Mouse (Mus musculus) G1E (cell line): ENCODE measurements around the gene Syn3. TPM values are rescaled to one million over a fixed set of nuclear protein-coding genes. Genes with fewer than 3 reads are reported as not detected.
A peak's percentile ranks its signal among the peaks of the same experiment; 100 is the strongest.

Experiments
- ATAC-seq: 2 replicates; pipeline ENCODE4 v1.8.0; 2016; ENCODE audit warnings: mild to moderate bottlenecking; ENCODE audit not compliant: insufficient number of reproducible peaks, poor library complexity, low FRiP score, severe bottlenecking; ENCODE audit errors: extremely low read depth
- DNase-seq: peaks from one replicate; pipeline ENCODE4 v3.0.0; 2012; ENCODE audit warnings: low spot score
- H3K27me3 ChIP-seq: 2 replicates; pipeline ENCODE4 v1.6.1; 2012; ENCODE audit warnings: mild to moderate bottlenecking, low read length, inconsistent platforms; ENCODE audit not compliant: insufficient read depth
- H3K36me3 ChIP-seq: replicated peaks from 2 replicates; pipeline ENCODE3; 2012; ENCODE audit warnings: mild to moderate bottlenecking, inconsistent platforms
- H3K4me1 ChIP-seq: 2 replicates; pipeline ENCODE4 v1.6.1; 2012; ENCODE audit warnings: low read depth, low read length, inconsistent platforms, mixed read lengths; ENCODE audit not compliant: insufficient read depth
- H3K4me3 ChIP-seq: 2 replicates; pipeline ENCODE4 v1.5.1; 2012; ENCODE audit warnings: low read depth, mild to moderate bottlenecking, inconsistent platforms, low read length, moderate library complexity, mixed read lengths
- H3K9me3 ChIP-seq: replicated peaks from 2 replicates; pipeline ENCODE4 v1.6.1; 2012; ENCODE audit warnings: inconsistent platforms
- CTCF ChIP-seq: IDR thresholded peaks from 2 replicates; pipeline ENCODE4 v1.5.1; 2012; ENCODE audit warnings: low read depth, low read length, inconsistent platforms, mixed read lengths
- GATA1 ChIP-seq: IDR thresholded peaks from 2 replicates; pipeline ENCODE4 v1.6.1; 2012; ENCODE audit warnings: borderline replicate concordance, low read length, inconsistent platforms, mixed read lengths
- GATA2 ChIP-seq: IDR thresholded peaks from 2 replicates; pipeline ENCODE4 v1.6.1; 2012; ENCODE audit warnings: low read depth, low read length, inconsistent platforms, borderline replicate concordance
- POLR2AphosphoS5 ChIP-seq: IDR thresholded peaks from 2 replicates; pipeline ENCODE4 v1.6.1; 2012; ENCODE audit warnings: low read depth, low read length, inconsistent platforms; ENCODE audit not compliant: insufficient replicate concordance
- TAL1 ChIP-seq: conservative IDR thresholded peaks from 2 replicates; pipeline ENCODE4 v1.6.1; 2012; ENCODE audit warnings: low read depth, low read length, inconsistent platforms, mixed read lengths
- polyA plus RNA-seq: library from polyadenylated mRNA; stranded (reverse); fragments of >175 nt; gene quantifications from 2 replicates; pipeline ENCODE4 v1.2.3, GENCODE M21; 2012
- total RNA-seq, 2 experiments: library from RNA; stranded (forward) in 1 of 2; stranded (reverse) in 1 of 2; fragments of 200-1000 nt in 1 of 2; fragments of >200 nt in 1 of 2; fragmentation: Nextera tagmentation in 1 of 2; gene quantifications; 2 replicates each; pipeline ENCODE4 v1.2.3; 2014 to 2017

The Syn3 gene
- total and polyA plus RNA-seq, 3 experiments: 0.44 TPM; not detected in 2

DNA sequence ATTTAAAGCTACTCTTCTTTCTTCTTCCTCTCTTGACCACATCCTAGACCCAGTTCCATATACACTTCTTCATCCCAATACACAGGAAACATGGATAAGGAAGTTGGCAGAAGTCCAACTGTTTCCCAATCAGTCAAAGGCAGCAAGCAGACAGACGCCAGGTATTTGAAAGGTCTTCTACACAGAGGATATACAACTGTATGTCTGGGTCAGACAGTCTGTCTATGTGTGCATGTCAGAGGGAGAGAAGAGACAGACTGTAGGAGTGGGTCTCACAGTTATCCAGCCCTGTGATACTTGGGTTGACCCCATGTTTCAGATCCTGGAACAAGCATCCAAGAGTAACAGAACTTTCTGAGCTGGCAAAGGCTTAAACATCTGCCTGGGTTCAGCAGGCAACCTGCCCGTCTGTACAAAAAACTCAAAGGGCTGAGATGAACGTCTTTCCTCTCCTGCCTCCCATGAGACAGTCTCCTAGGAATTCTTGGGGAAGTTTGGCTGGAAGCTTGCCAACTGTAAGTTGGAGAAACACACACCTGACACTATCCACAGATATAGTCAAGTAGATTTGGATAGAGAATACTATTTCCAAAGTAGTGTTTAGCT is 152.4 kb downstream of the Syn3 start:
- ATAC-seq (no peak), DNase-seq (no peak)
- Histone ChIP-seq H3K4me1 (peaks cover 66% of the 10 kb centered on the region), H3K9me3 (peaks cover 4% of the 10 kb centered on the region; the same call in 1 of the 2 replicates), H3K27me3 (no peaks in the 10 kb centered on the region), H3K36me3 (peaks cover 42% of the 10 kb centered on the region), H3K4me3 (no peak overlapping the region)
- TF ChIP-seq GATA1 (no peak), GATA2 (no peak)

DNA sequence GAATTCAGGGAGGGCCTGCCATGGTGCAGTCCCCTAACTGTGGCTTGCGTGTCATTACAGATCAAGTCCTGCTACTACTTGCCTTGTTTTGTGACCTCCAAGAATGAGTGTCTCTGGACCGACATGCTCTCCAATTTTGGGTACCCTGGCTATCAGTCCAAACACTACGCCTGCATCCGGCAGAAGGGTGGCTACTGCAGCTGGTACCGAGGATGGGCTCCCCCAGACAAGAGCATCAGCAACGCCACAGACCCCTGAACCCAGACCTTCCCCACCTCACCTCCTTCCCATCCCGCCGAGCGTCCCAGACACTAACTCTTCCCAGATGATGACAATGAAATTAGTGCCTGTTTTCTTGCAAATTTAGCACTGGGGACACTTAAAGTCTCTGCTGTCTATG is 153.1 kb downstream of the Syn3 start:
- no peak overlapping the region for H3K4me3 ChIP-seq
- H3K4me1 ChIP-seq: peaks cover 64% of the 10 kb centered on the region
- H3K36me3 ChIP-seq: peaks cover 45% of the 10 kb centered on the region
- no peaks in the 10 kb centered on the region for H3K27me3 ChIP-seq
- TF ChIP-seq CTCF (no peak), GATA2 (no peak), GATA1 (no peak), POLR2AphosphoS5 (no peak), TAL1 (no peak)
- peaks cover 4% of the 10 kb centered on the region; the same call in 1 of the 2 replicates for H3K9me3 ChIP-seq
- DNase-seq (no peak), ATAC-seq (no peak)

DNA sequence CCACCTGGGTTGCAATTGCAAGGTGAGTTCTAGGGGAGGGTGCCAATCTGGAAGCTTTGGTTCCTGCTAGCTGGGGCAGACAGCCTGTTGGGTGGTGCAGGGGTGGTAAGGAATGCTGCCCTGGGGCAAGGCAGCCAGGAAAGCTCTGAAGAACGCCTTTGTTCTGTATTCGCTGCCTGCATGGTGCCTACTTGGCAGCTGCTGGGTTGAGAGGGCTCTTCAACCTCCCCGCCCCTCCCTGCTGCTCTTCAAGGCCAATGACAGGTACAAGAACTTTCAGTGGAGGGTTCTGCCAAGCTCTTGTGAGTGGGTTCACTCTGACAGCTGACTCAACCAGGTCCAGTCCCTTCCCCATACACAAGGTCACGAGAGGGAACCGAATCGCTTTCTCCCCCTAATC is 154.0 kb downstream of the Syn3 start:
- peaks cover 45% of the 10 kb centered on the region for H3K36me3 ChIP-seq
- H3K27me3 ChIP-seq: no peaks in the 10 kb centered on the region
- H3K4me3 ChIP-seq: no peak overlapping the region
- DNase-seq (no peak), ATAC-seq (no peak)
- peaks cover 67% of the 10 kb centered on the region for H3K4me1 ChIP-seq
- TF ChIP-seq POLR2AphosphoS5: no peak
- TF ChIP-seq TAL1: no peak
- no peak for TF ChIP-seq GATA1
- TF ChIP-seq CTCF: no peak
- no peak for TF ChIP-seq GATA2
- H3K9me3 ChIP-seq: peaks cover 4% of the 10 kb centered on the region; the same call in 1 of the 2 replicates

DNA sequence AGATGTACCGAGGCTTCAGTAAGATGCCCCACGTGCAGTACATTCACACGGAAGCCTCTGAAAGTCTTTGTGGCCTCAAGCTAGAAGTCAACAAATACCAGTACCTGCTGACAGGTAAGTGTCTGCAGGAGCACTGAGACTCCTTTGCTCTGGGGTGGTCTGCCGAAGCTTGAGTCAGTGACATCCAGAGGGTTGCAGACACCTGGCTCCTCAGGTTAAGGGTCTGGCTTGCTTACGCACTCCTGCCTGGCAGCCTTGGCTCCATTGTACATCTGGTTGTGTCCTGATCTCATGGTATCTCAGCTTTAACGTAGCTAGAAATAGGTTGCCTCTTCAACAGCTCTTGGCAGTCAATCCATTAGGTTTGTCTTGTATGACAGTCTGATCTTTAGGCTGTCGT is 154.8 kb downstream of the Syn3 start:
- no peak for ATAC-seq
- Histone ChIP-seq H3K4me1 (peaks cover 74% of the 10 kb centered on the region), H3K27me3 (no peaks in the 10 kb centered on the region), H3K4me3 (no peak overlapping the region), H3K9me3 (peaks cover 4% of the 10 kb centered on the region; the same call in 1 of the 2 replicates), H3K36me3 (peaks cover 48% of the 10 kb centered on the region)
- no peak for DNase-seq
- no peak for TF ChIP-seq CTCF
- TF ChIP-seq GATA1: no peak
- no peak for TF ChIP-seq POLR2AphosphoS5
- no peak for TF ChIP-seq TAL1
- TF ChIP-seq GATA2: no peak

GRCm38 (mm10) chr10:86343362-86343761 is 155.3 kb downstream of the Syn3 start:
- H3K4me3 ChIP-seq: no peak overlapping the region
- ATAC-seq (no peak), DNase-seq (no peak)
- no peaks in the 10 kb centered on the region for H3K27me3 ChIP-seq
- TF ChIP-seq GATA1: no peak
- no peak for TF ChIP-seq POLR2AphosphoS5
- no peak for TF ChIP-seq TAL1
- no peak for TF ChIP-seq GATA2
- TF ChIP-seq CTCF: no peak
- H3K36me3 ChIP-seq: peaks cover 53% of the 10 kb centered on the region
- H3K9me3 ChIP-seq: peaks cover 4% of the 10 kb centered on the region; the same call in 1 of the 2 replicates
- H3K4me1 ChIP-seq: peaks cover 79% of the 10 kb centered on the region

DNA sequence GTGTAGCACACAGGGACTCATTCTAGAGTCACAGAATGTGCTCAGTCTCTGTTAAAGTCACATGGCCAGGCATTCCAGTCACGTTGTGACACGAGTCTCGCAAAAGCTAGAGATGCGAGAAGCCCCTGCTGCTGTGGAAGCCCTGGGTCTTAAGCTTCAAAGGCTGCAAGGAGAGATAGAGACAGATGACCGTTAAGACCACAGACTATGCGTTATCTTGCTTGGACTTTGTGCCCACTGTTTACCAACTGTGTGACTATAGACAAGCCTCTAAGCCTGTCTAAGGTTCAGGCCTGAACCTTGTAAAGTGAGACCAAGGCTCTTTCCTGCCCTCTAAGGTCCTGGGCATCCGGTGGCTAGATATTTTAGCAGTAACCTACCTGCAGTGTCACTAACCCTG is 156.0 kb downstream of the Syn3 start:
- DNase-seq: peak; percentile 39
- Histone ChIP-seq H3K9me3 (peaks cover 4% of the 10 kb centered on the region; the same call in 1 of the 2 replicates), H3K4me1 (peaks cover 85% of the 10 kb centered on the region), H3K4me3 (no peak overlapping the region), H3K36me3 (peaks cover 55% of the 10 kb centered on the region), H3K27me3 (no peaks in the 10 kb centered on the region)
- TF ChIP-seq TAL1: peak; percentile 75
- TF ChIP-seq POLR2AphosphoS5: no peak
- TF ChIP-seq CTCF: no peak
- no peak for TF ChIP-seq GATA1
- no peak for TF ChIP-seq GATA2
- ATAC-seq: peak; percentile 79

- Histone ChIP-seq H3K9me3 (peaks cover 4% of the 10 kb centered on the region; the same call in 1 of the 2 replicates), H3K4me1 (peaks cover 84% of the 10 kb centered on the region), H3K27me3 (no peaks in the 10 kb centered on the region), H3K4me3 (no peak overlapping the region; the same call in 1 of the 2 replicates), H3K36me3 (peaks cover 52% of the 10 kb centered on the region)
- ATAC-seq (no peak), DNase-seq (no peak)
- TF ChIP-seq CTCF (no peak), TAL1 (no peak), GATA1 (no peak), POLR2AphosphoS5 (no peak), GATA2 (no peak)
These were observed 156.5 kb downstream of the Syn3 start for GRCm38 (mm10) chr10:86342151-86342550.
